Mouse (Mus musculus) urinary bladder, adult 18-20 months (tissue): ENCODE data around the gene Tmem117.

Experiments used
- DNase-seq, 2 experiments: peaks; one replicate each; pipeline ENCODE4 v3.0.0; 2022; ENCODE audit warnings: low spot score in 2 of 2, mixed read lengths in 2 of 2

Tmem117 gene

DNA sequence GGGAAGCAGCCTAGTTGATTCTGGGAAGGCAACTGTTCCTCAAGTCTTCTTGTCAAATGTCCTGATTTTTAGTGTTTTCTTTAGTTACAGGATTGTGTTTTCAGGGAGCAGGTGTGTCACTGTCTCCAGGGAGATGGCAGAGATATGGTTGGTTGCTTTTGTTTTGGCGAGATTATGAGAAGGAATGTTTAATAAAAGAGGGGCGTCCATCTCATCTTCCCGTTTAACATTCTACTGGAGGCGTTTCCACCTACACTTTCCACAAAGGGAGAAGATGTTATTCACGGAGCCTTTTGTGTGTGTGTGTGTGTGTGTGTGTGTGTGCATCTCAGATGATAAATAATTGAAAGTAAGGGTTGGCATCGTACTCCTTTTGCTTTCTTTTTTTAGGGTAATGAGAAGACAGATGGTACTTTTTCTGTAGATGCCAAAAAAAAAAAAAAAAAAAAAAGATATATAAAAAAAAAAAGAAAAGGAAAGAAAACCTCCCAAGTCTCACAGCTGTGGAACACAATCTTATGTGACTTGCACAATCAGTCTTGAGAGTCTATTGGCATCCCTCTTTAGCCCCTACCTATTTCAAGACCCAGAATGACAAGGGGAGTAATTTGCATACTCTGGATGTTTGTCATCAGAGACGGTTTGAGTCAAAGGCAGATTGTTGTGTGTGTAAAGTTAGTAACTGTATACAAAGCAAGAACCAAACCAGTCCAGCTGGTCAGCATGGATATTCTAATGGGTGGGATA, 142.0 kb downstream of the Tmem117 start:
- no peak for DNase-seq

DNA sequence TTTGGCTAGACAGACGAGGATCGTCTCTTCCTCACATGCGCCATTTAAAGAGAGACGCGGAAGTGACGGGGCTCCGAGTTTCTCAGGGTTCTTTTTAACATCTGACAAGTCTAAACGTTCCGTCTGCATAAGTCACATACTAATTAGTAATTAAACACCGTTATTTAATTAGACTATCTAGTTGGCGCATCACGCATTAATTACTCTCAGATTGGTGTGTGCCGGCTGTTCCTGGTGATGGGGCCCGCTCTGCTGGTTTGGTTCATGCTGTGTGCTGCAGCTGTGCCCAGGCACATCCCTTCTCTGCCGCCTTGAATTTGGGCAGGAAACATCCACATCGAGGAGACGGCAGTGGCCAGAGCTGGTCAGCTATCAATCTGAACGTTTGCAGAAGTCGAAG, 142.7 kb downstream of the Tmem117 start:
- no peak for DNase-seq

DNA sequence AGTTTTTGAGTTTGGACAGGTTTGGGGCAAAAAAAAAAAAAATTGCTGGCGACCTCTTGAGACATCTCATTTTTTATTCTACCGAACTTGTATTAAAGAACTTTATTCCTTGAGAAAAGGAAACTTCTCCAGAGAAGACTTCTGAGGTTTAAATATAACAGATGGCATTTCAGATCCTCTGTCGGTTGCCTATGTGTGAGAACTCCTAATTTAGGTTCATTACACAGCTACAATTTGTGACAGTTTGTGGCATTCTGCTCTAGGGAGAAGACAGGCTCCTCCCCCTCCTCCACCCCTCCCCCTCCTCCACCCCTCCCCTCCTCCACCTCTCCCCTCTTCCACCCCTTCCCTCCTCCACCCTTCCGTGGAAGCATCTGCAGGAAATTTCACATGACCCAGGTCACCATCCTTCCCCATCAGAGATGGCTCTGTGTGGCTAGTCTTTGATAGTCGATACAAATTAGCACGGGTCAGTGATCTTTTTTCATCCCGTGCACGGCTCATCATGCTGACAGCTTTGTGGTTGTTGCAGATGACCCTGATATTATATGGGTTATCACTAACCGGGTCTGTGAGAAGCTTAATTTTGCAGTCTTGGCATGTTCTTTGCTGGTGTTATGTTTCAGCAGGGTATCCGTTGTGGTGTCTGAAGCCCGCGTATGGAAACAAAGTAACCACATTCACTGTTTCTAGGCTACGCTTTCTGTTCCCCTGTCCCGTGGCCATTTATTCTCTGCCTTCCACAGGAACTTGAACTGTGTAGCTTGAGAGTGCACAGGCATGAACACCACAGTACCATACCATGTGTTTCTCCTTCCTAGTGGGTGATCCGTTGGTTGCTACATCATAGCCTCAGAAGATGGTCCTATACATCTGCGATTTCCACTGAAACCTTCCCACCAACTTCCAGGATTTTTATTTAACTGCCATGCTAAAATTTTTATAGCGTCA, 147.4 kb downstream of the Tmem117 start:
- no peak for DNase-seq

GRCm38 (mm10) chr15:94781556-94781955, 152.5 kb downstream of the Tmem117 start:
- no peak for DNase-seq

- no peak for DNase-seq
Measured at GRCm38 (mm10) chr15:94793455-94793854, 164.4 kb downstream of the Tmem117 start.

DNA sequence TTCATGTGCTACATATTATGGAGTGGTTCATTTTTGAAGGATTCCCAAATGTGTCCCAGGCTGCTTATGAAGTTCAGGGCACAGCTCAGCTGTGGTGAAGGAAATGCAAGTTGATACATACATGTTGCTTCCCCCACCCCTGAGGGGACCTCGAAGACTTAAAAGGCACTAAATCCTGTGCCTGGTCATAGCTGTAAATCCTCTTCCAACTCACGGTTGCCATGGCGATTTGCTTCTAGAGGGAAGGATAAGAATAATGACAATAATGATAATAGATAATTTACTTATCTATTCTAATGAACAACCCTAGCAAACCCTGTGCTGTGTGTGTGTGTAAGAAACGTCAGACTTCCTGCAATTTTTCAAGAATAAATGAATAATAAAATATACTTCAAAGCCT, 166.5 kb downstream of the Tmem117 start:
- no peak for DNase-seq

- no peak for DNase-seq
Measured at GRCm38 (mm10) chr15:94798236-94798635, 169.2 kb downstream of the Tmem117 start.

- no peak for DNase-seq
Measured at GRCm38 (mm10) chr15:94801462-94801861, 172.4 kb downstream of the Tmem117 start.

DNA sequence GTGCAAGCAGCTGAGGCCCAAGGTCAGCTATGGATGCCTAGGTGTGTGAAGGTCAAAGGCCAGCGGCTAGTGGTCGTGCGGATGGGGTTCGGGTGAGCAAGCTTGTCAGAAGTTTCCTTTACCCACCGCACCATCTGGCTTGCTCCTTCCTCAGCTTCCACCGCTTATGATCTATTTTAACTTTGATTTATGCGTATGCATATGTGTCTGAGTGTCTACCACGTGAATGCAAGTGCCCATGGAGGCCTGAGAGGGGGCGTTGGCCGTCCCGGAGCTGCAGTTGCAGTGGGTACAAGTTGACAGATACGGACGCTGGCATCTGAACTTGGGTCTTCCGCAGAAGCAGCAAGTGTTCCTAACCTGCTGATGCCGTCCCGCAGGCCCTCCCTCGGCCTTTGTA, 173.8 kb downstream of the Tmem117 start:
- no peak for DNase-seq

- DNase-seq = no peak
Measured at GRCm38 (mm10) chr15:94803624-94804342, 174.8 kb downstream of the Tmem117 start.

GRCm38 (mm10) chr15:94806005-94806404, 177.0 kb downstream of the Tmem117 start:
- no peak for DNase-seq

DNA sequence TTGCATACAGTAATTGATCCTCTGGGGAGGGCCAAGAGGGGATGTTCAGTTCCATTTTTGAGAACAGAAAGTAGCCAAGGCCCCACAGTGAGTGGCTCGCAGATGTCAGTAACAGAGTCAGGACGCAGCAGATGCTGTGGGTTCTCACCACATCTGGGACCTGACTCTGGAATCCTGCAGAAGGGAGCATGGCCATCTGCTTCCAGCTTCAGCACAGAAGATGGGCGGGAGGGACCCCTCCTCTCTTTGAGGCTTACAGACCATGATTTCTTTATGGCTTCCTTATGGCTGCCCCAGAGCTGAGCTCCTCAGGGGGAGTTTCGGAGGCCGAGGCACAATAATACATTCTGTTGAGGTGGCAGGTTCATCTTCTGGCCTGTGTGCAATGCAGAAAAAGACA, 182.5 kb downstream of the Tmem117 start:
- DNase-seq = no peak

DNA sequence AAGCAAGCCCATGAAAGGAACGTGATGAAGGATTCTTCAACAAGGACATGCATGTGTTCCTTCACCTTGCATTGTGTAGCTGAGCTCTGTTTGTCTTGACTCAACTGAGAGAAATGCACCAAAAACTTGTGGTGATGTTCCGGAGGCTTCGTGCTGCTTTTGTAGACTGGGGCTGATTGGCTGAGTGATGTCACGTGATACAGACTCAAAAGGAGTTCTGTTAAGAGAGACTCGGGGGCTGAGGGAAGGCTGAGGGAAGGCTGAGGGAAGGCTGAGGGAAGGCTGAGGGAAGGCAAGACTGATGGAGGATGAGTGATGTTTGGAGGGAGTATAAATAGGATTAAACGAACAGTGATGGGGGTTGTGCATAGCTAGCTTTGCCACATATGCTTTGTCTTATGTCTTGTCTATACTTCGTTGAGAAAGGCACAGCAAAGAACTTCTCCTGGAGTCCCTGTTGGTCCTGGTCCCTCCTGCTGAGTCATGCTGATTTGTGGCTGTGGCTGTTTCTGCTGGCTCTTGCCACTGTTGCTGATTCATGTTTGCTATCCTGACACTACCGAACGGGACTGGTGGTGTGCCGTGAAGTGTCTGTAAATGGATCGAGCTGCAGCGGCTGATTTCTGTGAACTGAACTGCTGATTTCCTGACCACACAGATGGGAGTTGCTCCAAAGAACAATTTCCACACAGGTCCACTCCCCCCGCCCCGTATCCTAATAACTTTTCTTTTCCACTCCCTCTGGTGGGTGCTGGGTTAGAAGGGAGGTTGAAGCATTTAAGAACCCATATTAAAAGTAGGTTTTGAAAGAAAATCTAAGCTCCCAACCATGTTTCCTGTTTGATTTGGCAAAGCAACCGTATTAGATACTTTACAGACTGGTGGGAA, 185.4 kb downstream of the Tmem117 start:
- no peak for DNase-seq

- no peak for DNase-seq
Measured at GRCm38 (mm10) chr15:94835634-94836033, 206.6 kb downstream of the Tmem117 start.

DNA sequence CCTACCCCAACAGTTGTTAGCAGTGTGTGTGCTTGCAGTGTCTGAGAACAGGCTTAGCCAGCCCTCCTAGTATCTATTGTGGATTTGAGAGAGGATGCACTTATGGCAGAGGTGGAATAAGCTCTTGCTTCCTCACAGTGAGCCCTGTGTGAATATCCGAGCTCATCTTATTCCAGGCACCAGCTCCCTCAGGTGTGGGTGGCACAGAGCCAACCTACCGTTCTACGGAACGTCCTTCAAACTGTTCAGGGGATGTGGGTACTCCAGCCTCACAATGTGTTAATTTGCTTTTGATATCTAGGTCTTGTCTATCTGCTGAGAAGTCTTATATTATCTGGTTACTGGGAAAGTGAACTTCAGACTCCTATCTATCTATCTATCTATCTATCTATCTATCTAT, 209.6 kb downstream of the Tmem117 start:
- DNase-seq = no peak

DNA sequence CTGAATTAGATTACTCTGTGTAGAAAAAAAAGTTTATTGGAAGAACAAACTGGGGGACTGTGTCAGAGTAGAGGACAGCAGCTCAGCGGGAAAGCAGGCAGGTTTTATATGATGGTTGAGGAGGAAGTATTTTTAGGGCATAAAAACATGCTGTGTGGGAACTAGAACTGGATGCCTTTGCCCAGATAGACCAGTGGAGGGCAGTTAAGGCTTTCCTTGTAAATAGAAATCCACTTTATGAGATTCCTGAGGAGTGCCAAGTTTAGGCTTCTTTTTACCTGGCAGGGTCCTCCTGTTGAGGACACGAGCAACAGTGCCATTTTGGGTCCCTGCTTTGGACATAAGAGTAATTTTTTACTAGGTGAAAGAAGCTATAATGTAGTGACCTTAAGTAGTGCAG, 218.5 kb downstream of the Tmem117 start:
- no peak for DNase-seq

GRCm38 (mm10) chr15:94859641-94860040, 230.6 kb downstream of the Tmem117 start:
- DNase-seq = no peak

GRCm38 (mm10) chr15:94861173-94861572, 232.1 kb downstream of the Tmem117 start:
- no peak for DNase-seq

DNA sequence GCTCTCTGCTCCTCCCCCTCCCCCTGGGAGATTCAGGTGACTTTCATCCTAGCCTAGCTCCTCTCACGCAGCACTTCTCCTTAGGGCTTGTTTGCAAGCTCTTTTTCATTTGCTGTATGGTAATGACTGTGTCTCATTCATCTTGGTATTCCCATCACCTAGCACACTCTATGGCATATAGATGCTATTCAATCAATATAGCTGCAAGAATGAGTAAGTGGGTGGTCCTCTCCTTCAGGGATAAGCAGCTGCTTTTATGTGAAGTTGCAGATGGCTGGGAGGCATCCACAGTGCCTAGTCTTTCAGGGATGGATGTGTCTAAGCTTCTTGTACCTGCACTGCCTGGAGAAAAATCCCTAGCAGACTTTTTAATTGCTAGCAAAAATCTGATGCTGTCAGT, 235.1 kb downstream of the Tmem117 start:
- DNase-seq = no peak

GRCm38 (mm10) chr15:94868372-94868771, 239.3 kb downstream of the Tmem117 start:
- no peak for DNase-seq

GRCm38 (mm10) chr15:94885026-94885425, 256.0 kb downstream of the Tmem117 start:
- no peak for DNase-seq
